Mouse (Mus musculus): Measurements from ENCODE around the gene Oser1.
"Not testable (repeated sequence)": the region's sequence is repeated elsewhere in the genome, so short reads cannot be mapped to it uniquely, and the experiment has no call there.

Oser1 gene

DNA sequence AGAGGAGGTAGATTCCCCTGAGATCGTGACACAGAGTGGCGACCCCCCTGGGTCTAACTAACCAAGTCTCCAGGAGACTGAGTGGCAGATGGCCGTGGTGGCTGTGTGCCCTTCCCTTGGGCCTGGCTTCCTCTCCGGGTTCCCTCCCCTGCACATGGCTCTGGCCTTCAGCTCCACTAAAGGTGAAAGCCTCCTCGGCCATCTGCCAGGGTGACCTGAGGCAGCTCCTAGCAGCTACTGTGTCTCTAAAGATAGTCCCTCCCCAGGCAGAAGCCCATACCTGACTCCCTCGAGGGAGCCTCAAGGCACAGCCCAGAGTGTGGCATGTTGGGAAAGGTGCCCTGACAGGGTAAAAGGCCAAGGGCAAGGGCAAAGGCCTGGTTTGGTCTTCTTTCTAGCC is 19.0 kb upstream of the Oser1 start:
- no peak for DNase-seq (ENCODE audit: low read depth)

DNA sequence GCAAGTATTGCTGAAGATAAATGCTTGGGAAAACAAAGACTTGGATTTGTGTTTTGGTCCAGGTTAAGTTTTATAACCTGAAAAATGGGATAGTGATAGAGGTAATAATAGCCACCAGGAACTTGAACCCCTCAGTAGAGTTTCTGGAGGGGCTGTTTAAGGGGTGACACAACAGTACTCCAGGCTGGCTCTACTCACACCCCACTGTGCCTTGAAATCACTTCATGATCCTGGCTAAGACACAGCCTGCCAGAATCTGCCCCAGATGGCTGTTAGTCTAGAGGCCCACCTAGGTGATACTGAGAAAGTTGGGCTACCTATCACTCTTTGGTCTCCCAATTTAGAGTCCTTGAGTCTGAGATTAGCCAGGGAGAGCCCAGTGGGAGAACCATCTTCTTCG is 15.0 kb upstream of the Oser1 start:
- DNase-seq (ENCODE audit: low read depth), result no peak

DNA sequence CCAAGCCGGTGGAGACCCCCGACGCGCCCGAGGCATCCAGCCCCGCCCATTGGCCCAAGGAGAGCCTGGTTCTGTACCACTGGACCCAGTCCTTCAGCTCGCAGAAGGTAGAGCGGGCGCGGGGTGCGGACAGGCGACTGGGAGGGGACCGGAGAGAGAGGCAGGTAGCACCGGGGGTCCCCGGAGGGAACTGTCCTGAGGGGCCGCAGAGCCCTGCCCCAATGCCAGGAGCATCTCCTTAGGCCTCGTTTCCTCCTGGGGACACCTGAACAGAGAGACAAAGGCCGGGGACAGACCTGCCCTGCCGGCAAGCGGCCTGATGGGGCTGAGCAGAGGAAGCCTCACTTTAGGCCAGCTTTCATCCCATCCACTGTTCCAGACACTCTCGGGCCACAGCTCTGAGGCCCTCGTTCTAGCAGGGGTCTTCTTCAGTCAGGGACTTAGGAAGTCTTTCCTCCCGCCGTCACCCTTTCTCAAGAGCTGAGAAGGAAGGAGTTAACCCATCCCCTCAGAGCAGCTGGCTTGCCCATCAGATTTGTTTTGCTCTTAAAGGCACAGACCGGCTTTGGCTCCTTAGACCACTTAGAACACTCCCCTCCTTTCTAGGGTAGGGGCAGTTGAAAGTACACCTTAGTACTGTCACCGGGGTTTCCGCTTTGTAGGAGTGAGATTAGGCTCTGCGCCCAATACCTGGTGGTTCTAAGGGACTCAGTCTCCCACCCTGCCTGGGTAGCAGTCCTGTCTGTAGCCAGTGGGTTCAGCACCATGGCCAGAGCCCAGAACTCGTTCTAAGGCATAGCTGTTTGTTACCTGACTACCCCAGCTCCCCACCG is 14.3 kb upstream of the Oser1 start:
- no peak for DNase-seq (ENCODE audit: low read depth)

DNA sequence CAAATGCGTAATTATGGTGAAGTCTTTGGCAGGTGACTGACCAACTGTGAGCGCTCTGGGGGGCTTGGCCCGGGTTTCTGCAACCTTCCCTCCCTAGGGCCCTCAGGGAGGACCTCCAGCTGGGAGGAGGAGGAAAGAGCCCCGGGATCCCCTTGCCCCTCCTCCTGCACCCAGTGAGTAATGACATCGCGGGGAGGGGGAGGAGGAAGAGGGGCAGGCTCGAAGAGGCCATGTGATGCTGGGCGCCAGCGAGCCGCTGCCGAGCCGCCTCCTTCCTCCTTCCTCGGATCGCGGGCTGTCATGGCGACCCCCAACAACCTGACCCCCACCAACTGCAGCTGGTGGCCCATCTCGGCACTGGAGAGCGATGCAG is 13.7 kb upstream of the Oser1 start, which contains the start of gene Gdap1l1:
Gdap1l1 (plus strand) TSS at position 231 of the 373 bp plus-strand sequence.
- DNase-seq (ENCODE audit: low read depth), result no peak

DNA sequence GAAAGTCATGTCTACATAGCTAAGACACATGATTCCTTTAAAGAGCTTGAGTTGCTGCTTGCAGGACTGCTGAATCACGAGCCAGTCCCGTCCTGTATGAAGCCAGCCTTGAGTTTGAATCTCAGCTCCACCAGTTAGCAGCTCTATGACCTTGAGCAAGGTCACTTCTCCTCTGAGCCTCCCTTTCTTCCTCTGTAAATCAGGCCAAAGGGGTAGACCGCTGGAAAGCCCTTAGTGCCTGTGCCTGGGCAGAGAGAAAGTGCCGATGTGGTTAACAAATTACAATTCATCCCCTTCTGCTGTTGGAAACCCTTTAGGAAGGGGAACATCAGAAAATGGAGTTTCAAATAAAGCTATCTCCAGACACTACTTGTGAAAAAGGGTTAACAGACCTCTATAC is 13.3 kb upstream of the Oser1 start:
- DNase-seq (ENCODE audit: low read depth), result no peak

DNA sequence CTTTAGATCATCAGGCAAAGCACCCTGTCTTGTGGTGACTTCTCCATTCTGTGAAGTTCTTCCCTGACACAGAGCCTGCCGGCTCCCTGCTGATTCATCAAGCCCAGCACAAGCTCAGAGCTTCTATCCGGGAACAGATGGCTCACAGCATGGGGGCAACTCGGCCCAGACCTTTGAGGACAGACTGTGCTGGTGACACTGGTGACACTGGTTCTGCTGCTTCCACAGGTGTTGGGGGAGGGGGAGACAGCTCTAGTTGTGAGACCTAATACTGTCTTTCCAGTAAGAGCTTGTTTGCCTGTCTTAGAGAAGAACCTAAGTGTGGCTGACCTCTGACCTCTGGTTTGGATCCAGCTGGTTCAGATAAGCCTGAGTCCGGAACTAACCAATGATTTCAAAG is 9.5 kb upstream of the Oser1 start:
- no peak for DNase-seq (ENCODE audit: low read depth)

GRCm38 (mm10) chr2:163431289-163431688 is 6.8 kb upstream of the Oser1 start:
- no peak for DNase-seq (ENCODE audit: low read depth)

DNA sequence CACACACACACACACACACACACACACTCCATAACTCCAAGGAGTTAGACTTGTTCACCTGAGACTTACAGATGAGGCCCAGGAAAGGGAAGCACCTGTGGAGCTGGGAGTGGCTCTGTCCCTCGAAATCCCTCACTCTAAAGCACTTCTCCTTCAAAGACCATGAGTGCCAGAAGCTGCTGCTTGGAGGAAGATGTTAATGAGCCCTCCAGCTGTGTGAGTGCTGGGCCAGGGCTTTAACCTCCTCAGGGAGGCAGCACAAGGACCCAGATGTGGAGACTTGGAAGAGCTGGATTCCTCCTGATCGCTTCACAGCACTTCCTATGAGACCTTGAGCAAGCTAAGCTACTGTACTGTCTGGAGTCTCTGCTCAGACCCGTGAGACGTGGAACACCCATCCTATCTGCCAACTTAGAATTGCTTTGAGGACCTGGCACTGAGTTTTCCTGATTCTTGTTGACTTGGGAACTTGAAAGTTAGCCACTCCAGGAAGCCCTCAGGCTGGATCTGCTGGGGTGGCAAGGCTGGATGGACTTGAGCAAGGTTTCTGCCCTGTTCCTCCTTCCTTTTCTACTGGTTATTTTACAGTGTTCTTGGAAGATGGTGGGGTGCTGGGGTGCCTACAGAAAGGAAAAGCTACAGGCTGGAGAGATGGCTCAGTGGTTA is 4.0 kb upstream of the Oser1 start:
- DNase-seq (ENCODE audit: low read depth), result no peak

DNA sequence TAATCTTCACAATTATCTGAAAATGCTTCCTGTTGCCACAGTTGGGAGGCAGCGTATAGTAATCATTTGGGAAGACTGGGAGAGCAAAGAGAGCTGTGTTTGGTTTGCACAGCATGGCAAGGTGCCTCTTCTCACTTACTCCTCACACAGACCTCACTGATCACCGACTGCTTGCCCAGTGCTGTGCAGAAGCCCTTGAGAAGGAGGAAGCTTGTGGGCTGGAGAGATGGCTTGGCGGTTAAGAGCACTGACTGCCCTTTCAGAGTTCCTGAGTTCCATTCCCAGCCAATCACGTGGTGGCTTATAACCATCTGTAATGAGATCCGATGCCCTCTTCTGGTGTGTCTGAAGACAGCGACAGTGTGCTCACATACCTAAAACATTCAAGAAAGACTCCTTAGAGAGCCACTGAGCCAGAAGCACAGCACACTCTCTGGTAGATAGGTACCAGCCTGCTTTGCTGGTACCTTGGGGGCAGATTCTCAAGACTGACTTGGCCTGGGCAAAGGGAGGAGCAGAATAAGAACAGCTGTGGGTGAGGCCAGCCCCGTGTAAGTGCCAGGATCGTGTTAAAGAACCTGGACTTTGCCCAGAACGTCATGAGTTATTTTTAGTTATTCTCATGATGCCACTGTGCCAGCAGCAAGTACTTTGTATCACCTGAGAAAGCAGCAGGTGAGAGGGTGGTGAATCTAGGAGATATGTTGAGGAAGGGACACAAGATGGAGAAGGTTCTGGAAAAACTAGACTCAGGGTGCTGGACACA is 1.4 kb downstream of the Oser1 start:
- no peak for DNase-seq (ENCODE audit: low read depth)

DNA sequence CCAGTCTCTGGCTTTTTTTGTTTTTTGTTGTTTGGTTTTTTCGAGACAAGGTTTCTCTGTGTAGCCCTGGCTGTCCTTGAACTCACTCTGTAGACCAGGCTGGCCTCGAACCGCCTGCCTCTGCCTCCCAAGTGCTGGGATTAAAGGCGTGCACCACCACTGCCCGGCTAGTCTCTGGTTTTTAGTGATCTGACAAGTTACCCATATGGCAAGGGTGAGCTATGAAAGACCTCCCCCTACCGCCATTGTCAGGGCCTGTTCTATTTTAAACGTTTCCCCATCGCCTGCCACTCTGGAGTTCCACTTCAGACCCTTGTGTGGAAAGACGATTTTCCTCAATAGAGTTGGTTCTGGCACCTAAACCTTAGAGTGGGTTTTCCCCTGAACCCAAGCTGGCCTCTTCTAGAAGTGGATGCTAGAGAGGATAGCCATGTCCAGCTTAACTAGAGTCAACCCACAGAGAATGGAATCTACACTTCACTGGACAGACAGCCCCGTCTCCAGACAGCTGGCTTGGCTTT is 4.1 kb downstream of the Oser1 start:
- DNase-seq (ENCODE audit: low read depth), result peak; percentile 45

DNA sequence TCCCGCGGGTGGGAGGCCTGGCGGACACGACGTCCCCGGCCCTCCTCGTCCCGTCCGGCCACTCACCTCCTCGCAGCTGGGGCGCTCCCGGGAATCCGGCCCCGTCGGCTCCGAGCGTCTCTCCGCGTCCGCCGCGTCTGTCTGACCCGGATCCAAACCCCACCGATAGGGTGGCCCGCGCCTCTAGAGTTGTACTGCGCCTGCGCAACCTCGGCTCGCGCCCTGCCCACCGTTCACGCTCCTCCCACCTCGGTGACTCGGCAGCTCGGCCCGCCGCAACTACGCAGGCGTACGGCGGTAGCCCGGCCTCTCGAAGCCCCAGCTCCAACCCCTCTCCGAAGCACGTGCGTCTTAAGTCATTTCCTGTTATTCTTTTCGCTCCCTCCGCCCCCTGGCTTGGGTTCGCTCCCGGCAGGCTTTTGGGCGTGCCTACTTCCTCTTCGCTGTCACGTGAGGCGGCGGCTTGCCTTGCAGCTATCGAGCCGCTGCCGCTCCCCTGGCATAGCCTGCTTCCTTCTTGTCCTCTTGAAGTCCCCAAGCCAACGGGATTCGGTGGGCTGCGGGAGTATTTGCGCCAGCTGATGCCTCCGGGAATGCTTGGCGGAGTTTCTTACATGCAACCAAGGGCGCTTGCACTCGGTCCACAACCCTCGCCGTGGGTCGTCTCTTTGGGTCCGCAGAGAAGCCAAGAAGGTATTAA is 5.0 kb downstream of the Oser1 start:
- DNase-seq (ENCODE audit: low read depth), result peak; percentile 99

DNA sequence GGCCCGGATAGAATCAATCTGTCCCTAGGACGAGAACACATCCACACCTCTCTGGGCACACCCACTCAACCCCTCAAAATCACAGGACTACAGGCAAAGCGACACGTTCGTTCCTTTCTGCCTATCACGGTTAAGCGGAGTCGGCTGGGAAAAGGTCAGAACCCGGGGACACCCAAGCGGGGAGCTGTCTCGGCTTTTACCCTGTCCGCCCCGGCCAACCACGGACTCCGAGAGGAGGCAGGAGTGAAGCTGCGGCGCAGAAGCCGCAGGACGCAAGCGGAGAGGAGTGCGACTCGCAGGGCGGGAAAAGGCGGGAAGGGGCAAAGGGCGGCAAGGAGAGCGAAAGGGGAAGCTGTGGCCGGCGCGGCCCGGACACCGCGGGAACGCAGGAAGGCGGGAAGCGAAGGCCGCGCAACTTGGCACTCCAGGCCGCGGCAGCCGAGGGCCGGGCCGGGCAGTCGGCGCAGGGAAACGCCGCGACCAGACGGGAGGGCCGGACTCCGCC is 5.6 kb downstream of the Oser1 start:
- peak; percentile 66 for DNase-seq (ENCODE audit: low read depth)

DNA sequence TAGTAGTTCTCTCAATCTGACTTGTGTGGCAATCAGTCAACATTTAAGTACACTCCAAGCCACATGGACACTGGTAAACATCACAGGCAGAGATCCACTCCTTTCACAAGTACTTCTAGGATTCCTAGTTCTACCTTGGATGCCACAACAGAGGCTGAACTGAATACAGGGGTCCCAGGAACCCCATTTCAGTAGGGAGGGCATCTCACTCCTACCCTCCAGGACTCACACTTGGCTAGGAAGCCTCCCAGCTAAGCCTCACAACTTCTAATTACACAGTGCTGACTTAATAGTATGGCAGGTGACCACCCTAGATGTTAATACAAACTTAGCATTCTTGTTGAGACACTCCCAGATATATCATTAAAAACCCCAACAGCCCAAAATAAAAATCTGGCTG is 6.7 kb downstream of the Oser1 start:
- DNase-seq (ENCODE audit: low read depth), result no peak

GRCm38 (mm10) chr2:163417026-163417425 is 7.5 kb downstream of the Oser1 start:
- DNase-seq (ENCODE audit: low read depth), result no peak

- DNase-seq (ENCODE audit: low read depth), result peak; percentile 5
These were observed 11.5 kb downstream of the Oser1 start for GRCm38 (mm10) chr2:163412846-163413590.

- no peak for DNase-seq (ENCODE audit: low read depth)
These were observed 12.1 kb downstream of the Oser1 start for GRCm38 (mm10) chr2:163412419-163412818.

- DNase-seq (ENCODE audit: low read depth), result peak; percentile 19
These were observed 12.7 kb downstream of the Oser1 start for GRCm38 (mm10) chr2:163411840-163412239.

DNA sequence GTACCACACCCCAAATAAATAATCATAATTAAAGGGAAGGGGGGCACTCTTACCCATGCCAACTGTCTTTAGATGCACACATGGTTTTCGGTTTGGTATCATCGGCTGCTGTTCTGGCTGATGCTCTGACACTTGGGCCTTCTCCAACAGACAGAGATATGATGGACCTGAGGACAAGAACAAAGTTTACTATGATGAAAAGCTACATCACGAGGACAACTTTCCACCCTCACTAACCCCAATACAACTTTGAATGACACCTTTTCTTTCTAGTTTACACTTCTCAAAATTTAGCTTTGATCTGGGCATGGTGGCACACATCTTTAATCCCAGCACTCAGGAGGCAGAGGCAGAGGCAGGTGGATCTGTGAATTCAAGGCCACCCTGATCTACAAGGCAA is 13.2 kb downstream of the Oser1 start:
- DNase-seq (ENCODE audit: low read depth), result not testable (repeated sequence)

DNA sequence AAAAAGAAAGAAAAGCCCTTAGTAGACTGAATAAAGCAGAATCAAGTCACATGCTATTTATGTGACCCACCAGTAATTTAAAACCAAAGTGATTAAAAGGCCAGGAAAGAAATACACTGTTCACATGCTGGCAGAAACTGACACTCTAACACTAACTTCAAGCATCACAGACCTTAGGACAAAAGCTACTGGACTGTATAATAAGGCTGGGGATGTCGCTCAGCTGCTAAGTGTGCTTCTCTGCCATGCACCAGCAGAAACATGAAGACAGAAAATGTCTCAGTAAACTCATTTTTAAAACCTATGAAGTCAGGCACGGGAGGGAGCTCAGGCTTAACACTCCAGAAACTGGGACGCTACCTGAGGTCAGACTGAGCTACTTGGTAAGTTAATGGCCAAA is 14.3 kb downstream of the Oser1 start:
- DNase-seq (ENCODE audit: low read depth), result no peak

GRCm38 (mm10) chr2:163404037-163404815 is 20.3 kb downstream of the Oser1 start:
- DNase-seq (ENCODE audit: low read depth), result peak; percentile 7
